Mouse (Mus musculus) stomach, embryonic 15.5 days (tissue): ENCODE measurements around the gene Hfe2. TPM values are rescaled to one million over a fixed set of nuclear protein-coding genes. Genes with fewer than 3 reads are reported as not detected.
"Not testable (repeated sequence)": the region's sequence is repeated elsewhere in the genome, so short reads cannot be mapped to it uniquely, and the experiment has no call there.

Experiments
- ATAC-seq: fragments of 200-750 bp; cut with Nextera tagmentation; 2 replicates; pipeline ENCODE4 v1.8.0; 2017; ENCODE audit warnings: low read depth, moderate number of reproducible peaks, moderate TSS enrichment; ENCODE audit not compliant: insufficient read depth, low FRiP score
- H3K27ac ChIP-seq: fragments of 300-500 bp; sonication (generic); 2 replicates; pipeline ENCODE4 v1.5.1; 2015; ENCODE audit warnings: mild to moderate bottlenecking, inconsistent platforms
- H3K27me3 ChIP-seq: fragments of 300-500 bp; sonication (generic); replicated peaks from 2 replicates; pipeline ENCODE4 v1.6.1; 2015; ENCODE audit warnings: inconsistent platforms
- H3K36me3 ChIP-seq: fragments of 300-500 bp; sonication (generic); 2 replicates; pipeline ENCODE4 v1.6.1; 2015; ENCODE audit warnings: inconsistent platforms
- H3K4me1 ChIP-seq: fragments of 300-500 bp; sonication (generic); 2 replicates; pipeline ENCODE4 v1.6.1; 2015; ENCODE audit warnings: inconsistent platforms
- H3K4me2 ChIP-seq: fragments of 300-500 bp; sonication (generic); 2 replicates; pipeline ENCODE4 v1.6.1; 2015; ENCODE audit warnings: mild to moderate bottlenecking, inconsistent platforms
- H3K4me3 ChIP-seq: fragments of 300-500 bp; sonication (generic); replicated peaks from 2 replicates; pipeline ENCODE4 v1.5.1; 2015; ENCODE audit warnings: inconsistent platforms
- H3K9ac ChIP-seq: fragments of 300-500 bp; sonication (generic); 2 replicates; pipeline ENCODE4 v1.6.1; 2015; ENCODE audit warnings: inconsistent platforms
- H3K9me3 ChIP-seq: fragments of 300-500 bp; sonication (generic); 2 replicates; pipeline ENCODE4 v1.6.1; 2016; ENCODE audit warnings: inconsistent platforms
- WGBS: fragments of 180-500 bp; shearing (Covaris S2); methylation state at CpG from one replicate; pipeline ENCODE4 v1.1.7; 2015; 5-methylcytosine and 5-hydroxymethylcytosine counted together
- polyA plus RNA-seq: library from polyadenylated mRNA; unstranded; fragments of >200 nt; fragmentation: Nextera tagmentation; extraction: Ambion mirVana; gene quantifications from 2 replicates; pipeline ENCODE4 v1.2.1, GENCODE M21; 2015

Hfe2 gene
- polyA plus RNA-seq, 1 experiment from 2014 or later: 0.78 TPM

GRCm38 (mm10) chr3:96486828-96487559, 38.0 kb upstream of the Hfe2 start:
- ATAC-seq: peak; percentile 80
- Histone ChIP-seq H3K27ac (peak overlapping the region; percentile 48; the same call in 1 of the 2 replicates), H3K4me2 (peak overlapping the region; percentile 64), H3K4me3 (peak overlapping the region; percentile 33; the same call in 1 of the 2 replicates)
- H3K27me3 ChIP-seq, H3K9ac ChIP-seq, H3K9me3 ChIP-seq, H3K36me3 ChIP-seq, H3K4me1 ChIP-seq: not testable (repeated sequence)
- WGBS: 12% methylated on average over 5 of the region's 38 CpGs

GRCm38 (mm10) chr3:96487596-96488289, 37.2 kb upstream of the Hfe2 start:
- H3K4me3 ChIP-seq: peak overlapping the region; percentile 33
- 0 out of 2 replicates have a peak, but pooled peaks cover 4% of the 10 kb centered on the region for H3K4me1 ChIP-seq
- H3K36me3 ChIP-seq: no peaks in the 10 kb centered on the region
- no peak overlapping the region for H3K9ac ChIP-seq
- H3K4me2 ChIP-seq: peak overlapping the region; percentile 64
- H3K9me3 ChIP-seq: no peaks in the 10 kb centered on the region
- ATAC-seq: no peak
- no peaks in the 10 kb centered on the region; the same call in 1 of the 2 replicates for H3K27me3 ChIP-seq
- H3K27ac ChIP-seq: peak overlapping the region; percentile 88
- WGBS: 4% methylated on average over 26 of the region's 26 CpGs

- ATAC-seq: peak; percentile 84
- H3K9me3 ChIP-seq, H3K4me1 ChIP-seq, H3K27me3 ChIP-seq, H3K36me3 ChIP-seq, H3K9ac ChIP-seq: not testable (repeated sequence)
- Histone ChIP-seq H3K4me2 (peak overlapping the region; percentile 64), H3K4me3 (peak overlapping the region; percentile 33), H3K27ac (peak overlapping the region; percentile 88)
- 0% methylated on average over 2 of the region's 55 CpGs for WGBS
Observed at GRCm38 (mm10) chr3:96488290-96488906, 36.6 kb upstream of the Hfe2 start.

- H3K4me2 ChIP-seq, H3K9ac ChIP-seq, H3K36me3 ChIP-seq, H3K27me3 ChIP-seq, H3K9me3 ChIP-seq, H3K4me1 ChIP-seq: not testable (repeated sequence)
- under 1% methylated on average over 9 of the region's 31 CpGs for WGBS
- Histone ChIP-seq H3K4me3 (peak overlapping the region; percentile 23; the same call in 1 of the 2 replicates), H3K27ac (peak overlapping the region; percentile 80)
- ATAC-seq: peak; percentile 64
Observed at GRCm38 (mm10) chr3:96488907-96489629, 35.9 kb upstream of the Hfe2 start.

- not testable (repeated sequence) for H3K9me3 ChIP-seq, H3K4me3 ChIP-seq, H3K27me3 ChIP-seq, H3K36me3 ChIP-seq, H3K4me2 ChIP-seq, ATAC-seq, H3K9ac ChIP-seq, H3K4me1 ChIP-seq
- peak overlapping the region; percentile 80 for H3K27ac ChIP-seq
- WGBS: 53% methylated on average over 7 of the region's 8 CpGs
Observed at GRCm38 (mm10) chr3:96489636-96490035, 35.3 kb upstream of the Hfe2 start.

- not testable (repeated sequence) for H3K9me3 ChIP-seq, H3K4me1 ChIP-seq, H3K27ac ChIP-seq, H3K27me3 ChIP-seq, H3K4me3 ChIP-seq, H3K4me2 ChIP-seq, H3K9ac ChIP-seq, H3K36me3 ChIP-seq, ATAC-seq
- 93% methylated on average over 6 of the region's 11 CpGs for WGBS
Observed at GRCm38 (mm10) chr3:96494456-96494855, 30.5 kb upstream of the Hfe2 start.

GRCm38 (mm10) chr3:96494912-96495311, 30.1 kb upstream of the Hfe2 start:
- no peaks in the 10 kb centered on the region for H3K27me3 ChIP-seq
- H3K4me1 ChIP-seq: peaks cover 8% of the 10 kb centered on the region; the same call in 1 of the 2 replicates
- H3K36me3 ChIP-seq: no peaks in the 10 kb centered on the region
- no peak for ATAC-seq
- H3K9ac ChIP-seq: no peak overlapping the region
- no peak overlapping the region for H3K27ac ChIP-seq
- no peaks in the 10 kb centered on the region for H3K9me3 ChIP-seq
- H3K4me2 ChIP-seq: no peak overlapping the region
- H3K4me3 ChIP-seq: no peak overlapping the region
- 91% methylated on average over 3 of the region's 3 CpGs for WGBS

- Histone ChIP-seq H3K9me3 (no peaks in the 10 kb centered on the region), H3K9ac (no peak overlapping the region), H3K27ac (no peak overlapping the region), H3K27me3 (no peaks in the 10 kb centered on the region), H3K36me3 (no peaks in the 10 kb centered on the region), H3K4me2 (no peak overlapping the region), H3K4me3 (no peak overlapping the region), H3K4me1 (peaks cover 8% of the 10 kb centered on the region; the same call in 1 of the 2 replicates)
- WGBS: 92% methylated on average over 1 of the region's 1 CpGs
- no peak for ATAC-seq
Observed at GRCm38 (mm10) chr3:96495490-96496210, 29.3 kb upstream of the Hfe2 start.

GRCm38 (mm10) chr3:96496216-96496615, 28.8 kb upstream of the Hfe2 start:
- peak overlapping the region; percentile 90; the same call in 1 of the 2 replicates for H3K4me2 ChIP-seq
- 68% methylated on average over 7 of the region's 7 CpGs for WGBS
- H3K27ac ChIP-seq: no peak overlapping the region
- ATAC-seq: no peak
- H3K9ac ChIP-seq: no peak overlapping the region
- H3K4me1 ChIP-seq: peaks cover 8% of the 10 kb centered on the region; the same call in 1 of the 2 replicates
- H3K27me3 ChIP-seq: no peaks in the 10 kb centered on the region
- no peak overlapping the region for H3K4me3 ChIP-seq
- H3K36me3 ChIP-seq: no peaks in the 10 kb centered on the region
- no peaks in the 10 kb centered on the region for H3K9me3 ChIP-seq

- not testable (repeated sequence) for H3K36me3 ChIP-seq, ATAC-seq, H3K9ac ChIP-seq, H3K9me3 ChIP-seq, H3K27me3 ChIP-seq, H3K4me1 ChIP-seq
- WGBS: 23% methylated on average over 14 of the region's 14 CpGs
- peak overlapping the region; percentile 54 for H3K4me3 ChIP-seq
- peak overlapping the region; percentile 90 for H3K4me2 ChIP-seq
- H3K27ac ChIP-seq: 0 out of 2 replicates have a peak overlapping the region, but pooled peaks have one; percentile 63
Observed at GRCm38 (mm10) chr3:96496620-96497275, 28.2 kb upstream of the Hfe2 start.
